Mouse (Mus musculus) erythroid progenitor cell, adult 5-6 weeks (primary cell): ENCODE measurements around the gene Nemf. TPM values are rescaled to one million over a fixed set of nuclear protein-coding genes. Genes with fewer than 3 reads are reported as not detected.

ENCODE experiments used
- ATAC-seq: replicated peaks from 2 replicates; pipeline ENCODE4 v1.8.0; 2016; ENCODE audit warnings: moderate number of reproducible peaks, mild to moderate bottlenecking, moderate TSS enrichment, inconsistent platforms; ENCODE audit not compliant: poor library complexity, low FRiP score, severe bottlenecking
- total RNA-seq, 2 experiments: library from RNA; stranded (forward) in 1 of 2; stranded (reverse) in 1 of 2; fragments of 150-400 nt in 1 of 2; fragments of 186-747, 209-891 nt in 1 of 2; gene quantifications; 2 replicates each; pipeline versions ENCODE4 v1.2.3 to v1.2.4; 2015 to 2017; ENCODE audit warnings: low replicate concordance in 2 of 2

The Nemf gene
- total RNA-seq, 2 experiments from 2014 or later, result 56.6 to 79.0 TPM

- ATAC-seq, result no peak
Measured at GRCm38 (mm10) chr12:69332147-69332546, 24.8 kb downstream of the Nemf start.

GRCm38 (mm10) chr12:69331187-69331586, 25.8 kb downstream of the Nemf start:
- ATAC-seq, result no peak

GRCm38 (mm10) chr12:69318431-69318830, 38.5 kb downstream of the Nemf start:
- no peak for ATAC-seq

GRCm38 (mm10) chr12:69309659-69310058, 47.3 kb downstream of the Nemf start:
- no peak; the same call in 1 of the 2 replicates for ATAC-seq

GRCm38 (mm10) chr12:69306333-69306732, 50.6 kb downstream of the Nemf start:
- no peak for ATAC-seq

- no peak for ATAC-seq
Measured at GRCm38 (mm10) chr12:69304051-69304450, 52.9 kb downstream of the Nemf start.

- no peak for ATAC-seq
Measured at GRCm38 (mm10) chr12:69302171-69302570, 54.8 kb downstream of the Nemf start.

GRCm38 (mm10) chr12:69300391-69300790, 56.6 kb downstream of the Nemf start:
- ATAC-seq, result no peak

GRCm38 (mm10) chr12:69299831-69300230, 57.1 kb downstream of the Nemf start:
- no peak for ATAC-seq

- ATAC-seq, result no peak
Measured at GRCm38 (mm10) chr12:69299231-69299630, 57.7 kb downstream of the Nemf start.

- no peak for ATAC-seq
Measured at GRCm38 (mm10) chr12:69298281-69298680, 58.7 kb downstream of the Nemf start.

GRCm38 (mm10) chr12:69297411-69298150, 59.4 kb downstream of the Nemf start:
- ATAC-seq, result no peak

- ATAC-seq, result peak; percentile 61
Measured at GRCm38 (mm10) chr12:69296511-69297410, 60.2 kb downstream of the Nemf start, which contains the start of gene Klhdc2. Klhdc2 (plus strand) TSS chr12:69296681.

- ATAC-seq, result no peak
Measured at GRCm38 (mm10) chr12:69295651-69296050, 61.3 kb downstream of the Nemf start.

GRCm38 (mm10) chr12:69294936-69295335, 62.0 kb downstream of the Nemf start:
- no peak for ATAC-seq

GRCm38 (mm10) chr12:69293815-69294214, 63.1 kb downstream of the Nemf start:
- peak; percentile 83 for ATAC-seq

GRCm38 (mm10) chr12:69292401-69292800, 64.6 kb downstream of the Nemf start:
- ATAC-seq, result no peak

GRCm38 (mm10) chr12:69288699-69289098, 68.3 kb downstream of the Nemf start:
- ATAC-seq, result no peak

GRCm38 (mm10) chr12:69287535-69287934, 69.4 kb downstream of the Nemf start:
- ATAC-seq, result no peak

GRCm38 (mm10) chr12:69283146-69283545, 73.8 kb downstream of the Nemf start:
- ATAC-seq, result no peak

- no peak for ATAC-seq
Measured at GRCm38 (mm10) chr12:69280915-69281314, 76.0 kb downstream of the Nemf start.
